Comparison of ENCODE assay signal across 13 mouse cellular contexts in the genomic region with DNA sequence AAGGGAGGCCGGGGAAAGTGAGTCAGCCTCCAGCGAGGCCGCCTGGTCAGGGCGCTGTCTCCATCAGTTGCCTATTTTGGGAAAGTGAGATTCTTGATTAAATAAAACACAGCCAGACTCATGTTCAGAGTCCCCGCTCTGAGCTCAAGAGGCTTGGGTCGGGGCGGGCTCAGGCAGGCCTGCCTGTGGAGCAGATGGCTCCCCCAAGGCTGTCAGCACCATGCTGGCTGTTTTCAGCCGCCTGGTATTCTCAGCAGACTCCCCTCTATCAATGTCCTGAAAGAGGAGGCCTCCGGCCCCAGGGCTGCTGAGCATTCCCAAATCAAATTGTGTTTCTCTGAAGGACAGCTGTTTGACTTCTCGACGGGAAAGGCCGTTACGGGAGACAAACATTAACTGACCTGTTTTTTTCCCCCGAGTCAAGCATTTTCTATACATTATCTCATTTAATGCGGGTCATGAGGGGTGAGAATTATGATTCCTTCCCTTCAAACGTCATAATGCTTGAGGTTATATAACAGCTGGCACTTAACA. TPM values are rescaled to one million over a fixed set of nuclear protein-coding genes. Genes with fewer than 3 reads are reported as not detected.
DNase-seq lines count a peak whose midpoint lies in the region; ATAC-seq and TF ChIP-seq lines count a peak whose summit lies in the region.
"Had no signal": no experiment of that assay in that cellular context is flagged by ENCODE, and none has a peak within 500 bp of the region (broad histone marks: within the 10 kb centered on the region; RNA-seq: fewer than 3 reads in every experiment).

No protein-coding gene starts in this region.

- H3K4me3 ChIP-seq in intestine, embryonic 14.5 days (ENCODE audit: low read depth, low read length), result no peak overlapping the region
- H3K4me3 ChIP-seq in intestine, postnatal 0 days (ENCODE audit: low read depth, low read length), result no peak overlapping the region
- no peak overlapping the region for H3K4me3 ChIP-seq in embryonic facial prominence, embryonic 12.5 days
- H3K4me3 ChIP-seq in hindbrain, postnatal 0 days (ENCODE audit: low read length), result no peak overlapping the region
- H3K4me3 ChIP-seq: hindbrain, embryonic 15.5 days; liver, embryonic 15.5 days had no signal

- WGBS in intestine, embryonic 14.5 days, result 34% methylated on average over 16 of the region's 16 CpGs
- WGBS in intestine, postnatal 0 days, result 59% methylated on average over 16 of the region's 16 CpGs
- WGBS in embryonic facial prominence, embryonic 12.5 days, result 33% methylated on average over 16 of the region's 16 CpGs
- WGBS in hindbrain, postnatal 0 days, result 36% methylated on average over 16 of the region's 16 CpGs

- H3K4me1 ChIP-seq in intestine, embryonic 14.5 days (replicated peaks; ENCODE audit: control insufficient read depth, insufficient read depth, low read length), result peaks cover 52% of the 10 kb centered on the region
- H3K4me1 ChIP-seq in intestine, postnatal 0 days (replicated peaks; ENCODE audit: control insufficient read depth, insufficient read depth, low read length), result peaks cover 5% of the 10 kb centered on the region; the same call in 1 of the 2 replicates
- H3K4me1 ChIP-seq in embryonic facial prominence, embryonic 12.5 days, result peaks cover 42% of the 10 kb centered on the region
- H3K4me1 ChIP-seq in hindbrain, postnatal 0 days (ENCODE audit: insufficient read depth, low read length), result peaks cover 38% of the 10 kb centered on the region
- H3K4me1 ChIP-seq: liver, embryonic 15.5 days had no signal

- peak; percentile 28 for DNase-seq in adrenal gland, postnatal 10 days
- DNase-seq in adrenal gland, adult 8-10 months, result no peak
- DNase-seq in intestine, embryonic 14.5 days (ENCODE audit: low spot score), result no peak
- no peak for DNase-seq in hindbrain, postnatal 0 days (ENCODE audit: low spot score)
- DNase-seq: layer of hippocampus, adult 9-11 months; right cerebral cortex, adult 18-20 months had no signal

- H3K4me2 ChIP-seq in intestine, embryonic 14.5 days (ENCODE audit: low read length), result no peak overlapping the region
- no peak overlapping the region for H3K4me2 ChIP-seq in intestine, postnatal 0 days (replicated peaks; ENCODE audit: low read depth)
- H3K4me2 ChIP-seq in embryonic facial prominence, embryonic 12.5 days (replicated peaks), result no peak overlapping the region
- no peak overlapping the region for H3K4me2 ChIP-seq in hindbrain, postnatal 0 days (ENCODE audit: low read depth, low read length)
- H3K4me2 ChIP-seq: hindbrain, embryonic 15.5 days; liver, embryonic 15.5 days had no signal

- H3K9me3 ChIP-seq in intestine, embryonic 14.5 days (ENCODE audit: control insufficient read depth, low read length), result no peaks in the 10 kb centered on the region
- H3K9me3 ChIP-seq in intestine, postnatal 0 days (ENCODE audit: control insufficient read depth), result no peaks in the 10 kb centered on the region
- no peaks in the 10 kb centered on the region for H3K9me3 ChIP-seq in embryonic facial prominence, embryonic 12.5 days
- no peaks in the 10 kb centered on the region for H3K9me3 ChIP-seq in hindbrain, postnatal 0 days (ENCODE audit: low read length)
- H3K9me3 ChIP-seq: hindbrain, embryonic 15.5 days; liver, embryonic 15.5 days had no signal

- peak; percentile 41; the same call in 1 of the 2 replicates for ATAC-seq in intestine, embryonic 14.5 days (replicated peaks; ENCODE audit: low FRiP score, low TSS enrichment, low read depth)
- no peak for ATAC-seq in intestine, postnatal 0 days
- ATAC-seq in embryonic facial prominence, embryonic 12.5 days (ENCODE audit: insufficient number of reproducible peaks, insufficient read depth, low FRiP score, low TSS enrichment), result no peak
- no peak for ATAC-seq in hindbrain, postnatal 0 days
- ATAC-seq in granulocyte monocyte progenitor cell, adult 5-6 weeks (replicated peaks; ENCODE audit: poor library complexity, severe bottlenecking), result no peak
- ATAC-seq in CD4-positive, CD25-positive, alpha-beta regulatory T cell, adult 4 months, result no peak
- ATAC-seq: Patski had no signal

- H3K36me3 ChIP-seq in intestine, embryonic 14.5 days (ENCODE audit: control insufficient read depth, insufficient read depth, low read length), result no peaks in the 10 kb centered on the region
- peaks cover 3% of the 10 kb centered on the region; the same call in 1 of the 2 replicates for H3K36me3 ChIP-seq in intestine, postnatal 0 days (ENCODE audit: control insufficient read depth, insufficient read depth)
- no peaks in the 10 kb centered on the region for H3K36me3 ChIP-seq in embryonic facial prominence, embryonic 12.5 days
- H3K36me3 ChIP-seq in hindbrain, postnatal 0 days (ENCODE audit: insufficient read depth, low read length), result no peaks in the 10 kb centered on the region
- H3K36me3 ChIP-seq: hindbrain, embryonic 15.5 days; liver, embryonic 15.5 days had no signal

- peak overlapping the region; percentile 69; the same call in 1 of the 2 replicates for H3K27ac ChIP-seq in intestine, embryonic 14.5 days (ENCODE audit: low read depth)
- no peak overlapping the region; the same call in 1 of the 2 replicates for H3K27ac ChIP-seq in intestine, postnatal 0 days (ENCODE audit: low read depth, low read length)
- H3K27ac ChIP-seq in embryonic facial prominence, embryonic 12.5 days, result 0 out of 2 replicates have a peak overlapping the region, but pooled peaks have one; percentile 11
- peak overlapping the region; percentile 11; the same call in 1 of the 2 replicates for H3K27ac ChIP-seq in hindbrain, postnatal 0 days
- H3K27ac ChIP-seq: hindbrain, embryonic 15.5 days; liver, embryonic 15.5 days had no signal

- TF ChIP-seq CTCF in intestine, postnatal 0 days (IDR thresholded peaks at IDR 0.05; ENCODE audit: low read depth), result no peak
- no peak for TF ChIP-seq CTCF in hindbrain, postnatal 0 days (IDR thresholded peaks at IDR 0.05; ENCODE audit: low read depth)

- H3K27me3 ChIP-seq in intestine, embryonic 14.5 days (replicated peaks; ENCODE audit: control insufficient read depth, insufficient read depth, low read length), result no peaks in the 10 kb centered on the region
- no peaks in the 10 kb centered on the region for H3K27me3 ChIP-seq in intestine, postnatal 0 days (replicated peaks; ENCODE audit: control insufficient read depth, insufficient read depth, low read length)
- H3K27me3 ChIP-seq in embryonic facial prominence, embryonic 12.5 days, result no peaks in the 10 kb centered on the region
- H3K27me3 ChIP-seq in hindbrain, postnatal 0 days (ENCODE audit: insufficient read depth, low read length), result no peaks in the 10 kb centered on the region
- H3K27me3 ChIP-seq: hindbrain, embryonic 15.5 days; liver, embryonic 15.5 days; Patski had no signal

- H3K9ac ChIP-seq in intestine, embryonic 14.5 days (ENCODE audit: low read length), result no peak overlapping the region
- H3K9ac ChIP-seq in intestine, postnatal 0 days (ENCODE audit: low read depth, low read length), result no peak overlapping the region
- no peak overlapping the region for H3K9ac ChIP-seq in embryonic facial prominence, embryonic 12.5 days
- H3K9ac ChIP-seq in hindbrain, postnatal 0 days (replicated peaks; ENCODE audit: low read length), result no peak overlapping the region
- H3K9ac ChIP-seq: hindbrain, embryonic 15.5 days; liver, embryonic 15.5 days had no signal

RNA-seq across cellular contexts. Expression of gene Rgs3, which starts 50.6 kb away (rescaled TPM):
- 10 to 100 TPM; 37.0 to 58.7 TPM for total RNA-seq in adrenal gland, postnatal 10 days (2021)
- total RNA-seq in adrenal gland, adult 8-10 months (2022), result 10 to 100 TPM; 30.0 to 44.5 (median 38.0) TPM
- 35.0 and 35.7 TPM in 2 replicates for polyA plus RNA-seq in intestine, embryonic 14.5 days (2014; fragmentation: Nextera tagmentation; extraction: Ambion mirVana)
- 30.1 and 30.8 TPM in 2 replicates for polyA plus RNA-seq in intestine, postnatal 0 days (2015; fragmentation: Nextera tagmentation; extraction: Ambion mirVana)
- 45.0 and 45.2 TPM in 2 replicates for polyA plus RNA-seq in embryonic facial prominence, embryonic 12.5 days (2016; fragmentation: Nextera tagmentation; extraction: Ambion mirVana)
- total RNA-seq in hindbrain, postnatal 0 days (2014; rRNA removed), result 71.0 and 71.9 TPM in 2 replicates
- polyA plus RNA-seq in hindbrain, postnatal 0 days (2015; fragmentation: Nextera tagmentation; extraction: Ambion mirVana), result 44.3 and 44.6 TPM in 2 replicates
- total RNA-seq in granulocyte monocyte progenitor cell, adult 5-6 weeks (2014; fragmentation: Nextera tagmentation), result 6.5 and 17.4 TPM in 2 replicates
- total RNA-seq in granulocyte monocyte progenitor cell, adult 5-6 weeks (2017), result 5.2 and 11.3 TPM in 2 replicates
- polyA plus RNA-seq in CD4-positive, CD25-positive, alpha-beta regulatory T cell, adult 4 months (2017; shearing (Covaris generic)), result 10 to 100 TPM; 50.0 to 66.9 TPM
